Mouse (Mus musculus): ENCODE measurements around the gene Ppme1.
A peak's percentile ranks its signal among the peaks of the same experiment; 100 is the strongest.

Gene Ppme1

GRCm38 (mm10) chr7:100371495-100372451 is at the start of gene Ppme1, which contains the start of gene C2cd3:
Ppme1 (minus strand) TSS chr7:100372307.
C2cd3 (plus strand) TSS chr7:100372233.
- DNase-seq, result peak; percentile 98

GRCm38 (mm10) chr7:100408684-100409083 is 36.6 kb upstream of the Ppme1 start:
- DNase-seq, result no peak

GRCm38 (mm10) chr7:100407677-100408076 is 35.6 kb upstream of the Ppme1 start:
- no peak for DNase-seq

- DNase-seq, result no peak
These were observed 30.6 kb upstream of the Ppme1 start for GRCm38 (mm10) chr7:100402715-100403114.

GRCm38 (mm10) chr7:100400899-100401539 is 28.9 kb upstream of the Ppme1 start:
- no peak for DNase-seq

GRCm38 (mm10) chr7:100399231-100399913 is 27.3 kb upstream of the Ppme1 start:
- no peak for DNase-seq

- peak; percentile 5 for DNase-seq
These were observed 20.2 kb upstream of the Ppme1 start for GRCm38 (mm10) chr7:100392265-100392664.

GRCm38 (mm10) chr7:100390166-100390565 is 18.1 kb upstream of the Ppme1 start:
- no peak for DNase-seq

GRCm38 (mm10) chr7:100388174-100388573 is 16.1 kb upstream of the Ppme1 start:
- no peak for DNase-seq

- DNase-seq, result no peak
These were observed 11.1 kb upstream of the Ppme1 start for GRCm38 (mm10) chr7:100383207-100383606.

GRCm38 (mm10) chr7:100381161-100381560 is 9.1 kb upstream of the Ppme1 start:
- DNase-seq, result no peak

- no peak for DNase-seq
These were observed 6.2 kb upstream of the Ppme1 start for GRCm38 (mm10) chr7:100378257-100378656.

- DNase-seq, result no peak
These were observed 409 bp upstream of the Ppme1 start for GRCm38 (mm10) chr7:100372452-100372980.

GRCm38 (mm10) chr7:100364888-100365287 is 7.2 kb downstream of the Ppme1 start:
- DNase-seq, result no peak

- DNase-seq, result no peak
These were observed 8.9 kb downstream of the Ppme1 start for GRCm38 (mm10) chr7:100363162-100363561.

GRCm38 (mm10) chr7:100357856-100358255 is 14.3 kb downstream of the Ppme1 start:
- no peak for DNase-seq

GRCm38 (mm10) chr7:100356768-100357167 is 15.3 kb downstream of the Ppme1 start:
- DNase-seq, result no peak

GRCm38 (mm10) chr7:100356324-100356723 is 15.8 kb downstream of the Ppme1 start:
- DNase-seq, result no peak

- DNase-seq, result no peak
These were observed 17.1 kb downstream of the Ppme1 start for GRCm38 (mm10) chr7:100354984-100355383.

- no peak for DNase-seq
These were observed 36.2 kb downstream of the Ppme1 start for GRCm38 (mm10) chr7:100335921-100336320.

GRCm38 (mm10) chr7:100331269-100331668 is 40.8 kb downstream of the Ppme1 start:
- no peak for DNase-seq

GRCm38 (mm10) chr7:100328636-100329035 is 43.5 kb downstream of the Ppme1 start:
- DNase-seq, result no peak

GRCm38 (mm10) chr7:100327514-100327913 is 44.6 kb downstream of the Ppme1 start:
- no peak for DNase-seq
